Mouse (Mus musculus) kidney, embryonic 15.5 days (tissue): ENCODE results near the gene Calm5. TPM values are rescaled to one million over a fixed set of nuclear protein-coding genes. Genes with fewer than 3 reads are reported as not detected.
"Not testable (repeated sequence)": the region's sequence is repeated elsewhere in the genome, so short reads cannot be mapped to it uniquely, and the experiment has no call there.

Experiments
- ATAC-seq: fragments of 200-750 bp; cut with Nextera tagmentation; replicated peaks from 2 replicates; pipeline ENCODE4 v1.8.0; 2017; ENCODE audit warnings: moderate TSS enrichment; ENCODE audit not compliant: low FRiP score
- H3K27ac ChIP-seq: fragments of 300-500 bp; sonication (generic); 2 replicates; pipeline ENCODE4 v1.5.1; 2015; ENCODE audit warnings: mild to moderate bottlenecking, inconsistent platforms
- H3K27me3 ChIP-seq: fragments of 300-500 bp; sonication (generic); 2 replicates; pipeline ENCODE4 v1.6.1; 2015; ENCODE audit warnings: inconsistent platforms
- H3K36me3 ChIP-seq: fragments of 300-500 bp; sonication (generic); 2 replicates; pipeline ENCODE4 v1.6.1; 2015; ENCODE audit warnings: inconsistent platforms
- H3K4me1 ChIP-seq: fragments of 300-500 bp; sonication (generic); 2 replicates; pipeline ENCODE4 v1.6.1; 2015; ENCODE audit warnings: inconsistent platforms
- H3K4me2 ChIP-seq: fragments of 300-500 bp; sonication (generic); 2 replicates; pipeline ENCODE4 v1.6.1; 2015; ENCODE audit warnings: moderate library complexity, mild to moderate bottlenecking, inconsistent platforms
- H3K4me3 ChIP-seq: fragments of 300-500 bp; sonication (generic); replicated peaks from 2 replicates; pipeline ENCODE4 v1.5.1; 2015; ENCODE audit warnings: mild to moderate bottlenecking, inconsistent platforms
- H3K9ac ChIP-seq: fragments of 300-500 bp; sonication (generic); 2 replicates; pipeline ENCODE4 v1.6.1; 2015; ENCODE audit warnings: mild to moderate bottlenecking, inconsistent platforms
- H3K9me3 ChIP-seq: fragments of 300-500 bp; sonication (generic); replicated peaks from 2 replicates; pipeline ENCODE4 v1.6.1; 2016; ENCODE audit warnings: inconsistent platforms
- WGBS: fragments of 180-500 bp; shearing (Covaris S2); methylation state at CpG from one replicate; pipeline ENCODE4 v1.1.7; 2015; ENCODE audit warnings: mixed read lengths; 5-methylcytosine and 5-hydroxymethylcytosine counted together
- polyA plus RNA-seq: library from polyadenylated mRNA; unstranded; fragments of >200 nt; fragmentation: Nextera tagmentation; extraction: Ambion mirVana; gene quantifications from 2 replicates; pipeline ENCODE4 v1.2.1, GENCODE M21; 2015

The Calm5 gene
- polyA plus RNA-seq, 1 experiment from 2014 or later = not detected

GRCm38 (mm10) chr13:3833644-3834043 is 20.3 kb upstream of the Calm5 start:
- not testable (repeated sequence) for H3K4me2 ChIP-seq, H3K36me3 ChIP-seq, H3K9me3 ChIP-seq, ATAC-seq, H3K27me3 ChIP-seq, H3K9ac ChIP-seq, H3K4me1 ChIP-seq, H3K27ac ChIP-seq, H3K4me3 ChIP-seq

GRCm38 (mm10) chr13:3837312-3837807 is 16.6 kb upstream of the Calm5 start, which contains the start of gene Calm4:
Gene Calm4, plus strand, starts transcription at chr13:3837757.
- ATAC-seq, H3K27me3 ChIP-seq, H3K4me3 ChIP-seq, H3K27ac ChIP-seq, H3K36me3 ChIP-seq, H3K4me2 ChIP-seq, H3K4me1 ChIP-seq, H3K9ac ChIP-seq, H3K9me3 ChIP-seq: not testable (repeated sequence)

- not testable (repeated sequence) for H3K27me3 ChIP-seq, H3K4me3 ChIP-seq, H3K9me3 ChIP-seq, H3K36me3 ChIP-seq, H3K9ac ChIP-seq, H3K27ac ChIP-seq, H3K4me2 ChIP-seq, ATAC-seq, H3K4me1 ChIP-seq
Observed at GRCm38 (mm10) chr13:3840662-3841061, 13.3 kb upstream of the Calm5 start.

- WGBS = 80% methylated on average over 1 of the region's 1 CpGs
Observed at GRCm38 (mm10) chr13:3850330-3850729, 3.6 kb upstream of the Calm5 start.

GRCm38 (mm10) chr13:3854856-3855255 is 883 bp downstream of the Calm5 start:
- H3K9me3 ChIP-seq = no peaks in the 10 kb centered on the region
- H3K27me3 ChIP-seq = no peaks in the 10 kb centered on the region
- no peaks in the 10 kb centered on the region for H3K36me3 ChIP-seq
- H3K27ac ChIP-seq = no peak overlapping the region
- no peaks in the 10 kb centered on the region for H3K4me1 ChIP-seq
- H3K4me2 ChIP-seq = no peak overlapping the region
- H3K9ac ChIP-seq = no peak overlapping the region
- 93% methylated on average over 2 of the region's 2 CpGs for WGBS
- no peak for ATAC-seq
- H3K4me3 ChIP-seq = no peak overlapping the region

More at GRCm38 (mm10) chr13:3850330-3850729, 3.6 kb upstream of the Calm5 start:
- Histone ChIP-seq H3K9ac (no peak overlapping the region), H3K36me3 (no peaks in the 10 kb centered on the region), H3K4me1 (no peaks in the 10 kb centered on the region), H3K4me2 (no peak overlapping the region), H3K4me3 (no peak overlapping the region), H3K27ac (no peak overlapping the region), H3K27me3 (no peaks in the 10 kb centered on the region), H3K9me3 (no peaks in the 10 kb centered on the region)
- ATAC-seq = no peak

- Histone ChIP-seq H3K4me1 (no peaks in the 10 kb centered on the region), H3K4me2 (no peak overlapping the region), H3K27me3 (no peaks in the 10 kb centered on the region), H3K9ac (no peak overlapping the region), H3K4me3 (no peak overlapping the region), H3K27ac (no peak overlapping the region), H3K36me3 (no peaks in the 10 kb centered on the region), H3K9me3 (no peaks in the 10 kb centered on the region)
- WGBS = 68% methylated on average over 1 of the region's 1 CpGs
- peak; percentile 69 for ATAC-seq
Observed at GRCm38 (mm10) chr13:3856252-3856651, 2.3 kb downstream of the Calm5 start.

GRCm38 (mm10) chr13:3861251-3861650 is 7.3 kb downstream of the Calm5 start:
- no peak overlapping the region for H3K4me3 ChIP-seq
- ATAC-seq = 0 out of 2 replicates have a peak, but pooled peaks have one; percentile 46
- no peaks in the 10 kb centered on the region for H3K4me1 ChIP-seq
- no peaks in the 10 kb centered on the region for H3K36me3 ChIP-seq
- H3K4me2 ChIP-seq = no peak overlapping the region
- no peaks in the 10 kb centered on the region for H3K27me3 ChIP-seq
- H3K9me3 ChIP-seq = no peaks in the 10 kb centered on the region
- 89% methylated on average over 8 of the region's 8 CpGs for WGBS
- H3K9ac ChIP-seq = no peak overlapping the region
- no peak overlapping the region for H3K27ac ChIP-seq

GRCm38 (mm10) chr13:3862325-3862724 is 8.4 kb downstream of the Calm5 start:
- Histone ChIP-seq H3K27me3 (no peaks in the 10 kb centered on the region), H3K27ac (no peak overlapping the region), H3K4me1 (no peaks in the 10 kb centered on the region), H3K9me3 (no peaks in the 10 kb centered on the region), H3K4me3 (no peak overlapping the region), H3K4me2 (no peak overlapping the region), H3K36me3 (no peaks in the 10 kb centered on the region), H3K9ac (no peak overlapping the region)
- 73% methylated on average over 3 of the region's 3 CpGs for WGBS
- ATAC-seq = no peak

- 85% methylated on average over 10 of the region's 10 CpGs for WGBS
- Histone ChIP-seq H3K9me3 (no peaks in the 10 kb centered on the region), H3K27me3 (no peaks in the 10 kb centered on the region), H3K9ac (no peak overlapping the region), H3K4me1 (no peaks in the 10 kb centered on the region), H3K36me3 (no peaks in the 10 kb centered on the region), H3K4me2 (no peak overlapping the region), H3K4me3 (no peak overlapping the region), H3K27ac (no peak overlapping the region)
- ATAC-seq = no peak
Observed at GRCm38 (mm10) chr13:3862922-3863580, 9.1 kb downstream of the Calm5 start.

GRCm38 (mm10) chr13:3865648-3866354 is 11.8 kb downstream of the Calm5 start:
- Histone ChIP-seq H3K27me3 (no peaks in the 10 kb centered on the region), H3K27ac (no peak overlapping the region), H3K4me1 (no peaks in the 10 kb centered on the region), H3K9me3 (no peaks in the 10 kb centered on the region), H3K4me3 (no peak overlapping the region), H3K9ac (no peak overlapping the region), H3K4me2 (no peak overlapping the region), H3K36me3 (no peaks in the 10 kb centered on the region)
- 79% methylated on average over 14 of the region's 14 CpGs for WGBS
- ATAC-seq = peak; percentile 54; the same call in 1 of the 2 replicates

GRCm38 (mm10) chr13:3866355-3867052 is 12.5 kb downstream of the Calm5 start:
- WGBS = 85% methylated on average over 8 of the region's 8 CpGs
- Histone ChIP-seq H3K27ac (no peak overlapping the region), H3K4me3 (no peak overlapping the region), H3K4me2 (no peak overlapping the region), H3K9me3 (no peaks in the 10 kb centered on the region), H3K27me3 (no peaks in the 10 kb centered on the region), H3K36me3 (no peaks in the 10 kb centered on the region), H3K9ac (no peak overlapping the region), H3K4me1 (no peaks in the 10 kb centered on the region)
- ATAC-seq = no peak

- Histone ChIP-seq H3K9me3 (no peaks in the 10 kb centered on the region), H3K36me3 (no peaks in the 10 kb centered on the region), H3K9ac (no peak overlapping the region), H3K4me3 (no peak overlapping the region), H3K27ac (no peak overlapping the region), H3K27me3 (no peaks in the 10 kb centered on the region), H3K4me2 (no peak overlapping the region), H3K4me1 (no peaks in the 10 kb centered on the region)
- ATAC-seq = peak; percentile 67; the same call in 1 of the 2 replicates
- WGBS = 90% methylated on average over 6 of the region's 6 CpGs
Observed at GRCm38 (mm10) chr13:3867158-3867557, 13.2 kb downstream of the Calm5 start.
